20 mouse cellular contexts compared by ENCODE assay signal in genomic region chr11:61955136-61955535, GRCm38 (mm10). TPM values are rescaled to one million over a fixed set of nuclear protein-coding genes. Genes with fewer than 3 reads are reported as not detected.
A peak's percentile ranks its signal among the peaks of the same experiment; 100 is the strongest.
DNase-seq lines count a peak whose midpoint lies in the region; TF ChIP-seq lines count a peak whose summit lies in the region.
"Had no signal": no experiment of that assay in that cellular context is flagged by ENCODE, and none has a peak within 500 bp of the region (broad histone marks: within the 10 kb centered on the region; RNA-seq: fewer than 3 reads in every experiment).

No protein-coding gene starts in this region.

- peaks cover 3 to 15% of the 10 kb centered on the region in 2 experiments; a peak in 3 of 4 replicates for H3K4me1 ChIP-seq in CH12.LX (ENCODE audit: control insufficient read depth in 1 of 2, insufficient read depth in 2 of 2)
- peaks cover 3% of the 10 kb centered on the region; the same call in 1 of the 2 replicates for H3K4me1 ChIP-seq in kidney, adult 2 months (ENCODE audit: control insufficient read depth, insufficient read depth, low read length)
- H3K4me1 ChIP-seq: embryonic facial prominence, embryonic 13.5 days; midbrain, embryonic 12.5 days had no signal

- TF ChIP-seq RAD21 in CH12.LX (IDR thresholded peaks at IDR 0.05; ENCODE audit: low read depth, low read length), result no peak

- peaks cover 14% of the 10 kb centered on the region for H3K9me3 ChIP-seq in CH12.LX (replicated peaks; ENCODE audit: low read length)
- H3K9me3 ChIP-seq: embryonic facial prominence, embryonic 13.5 days; limb, embryonic 13.5 days; liver, embryonic 12.5 days; midbrain, embryonic 12.5 days had no signal

- no peak overlapping the region for H3K9ac ChIP-seq in CH12.LX (ENCODE audit: insufficient read depth, low read depth)
- H3K9ac ChIP-seq: embryonic facial prominence, embryonic 13.5 days; limb, embryonic 13.5 days; liver, embryonic 12.5 days; midbrain, embryonic 12.5 days had no signal

- dilution Hi-C loops in CH12.LX (cut with MboI; ENCODE audit: extremely low pct_ligation_motif_present, extremely low pct_unique_long_range_greater_than_20kb, low sequenced_read_pairs), result no loop called here

- WGBS in kidney, adult 2 months, result 31% methylated on average over 6 of the region's 6 CpGs

- no peak for TF ChIP-seq POLR2A in CH12.LX (IDR thresholded peaks at IDR 0.05; ENCODE audit: low read depth, low read length)
- no peak for TF ChIP-seq POLR2A in kidney, adult 2 months (IDR thresholded peaks at IDR 0.05; ENCODE audit: low read depth, low read length)

- no peak overlapping the region for H3K27ac ChIP-seq in CH12.LX (ENCODE audit: insufficient read depth, low read depth)
- H3K27ac ChIP-seq in kidney, adult 2 months (ENCODE audit: insufficient read depth, low read depth, low read length), result peak overlapping the region; percentile 62; the same call in 1 of the 2 replicates
- H3K27ac ChIP-seq: embryonic facial prominence, embryonic 13.5 days; limb, embryonic 13.5 days; liver, embryonic 12.5 days; midbrain, embryonic 12.5 days had no signal

- in situ Hi-C loops in CH12.LX (cut with MboI; ENCODE audit: low pct_ligation_motif_present, low pct_unique_long_range_greater_than_20kb, low sequenced_read_pairs), result loop anchor here (5.0 kb wide), 1 partner anchor 42 kb away; no protein-coding TSS in a partner anchor

- no peaks in the 10 kb centered on the region for H3K27me3 ChIP-seq in CH12.LX (replicated peaks)
- H3K27me3 ChIP-seq in kidney, adult 2 months (replicated peaks; ENCODE audit: control insufficient read depth, insufficient read depth, low read length), result no peaks in the 10 kb centered on the region; the same call in 1 of the 2 replicates

- H3K79me2 ChIP-seq in CH12.LX (replicated peaks; ENCODE audit: control insufficient read depth, extremely low read depth, insufficient read depth, poor library complexity, severe bottlenecking), result no peaks in the 10 kb centered on the region

- H3K4me3 ChIP-seq in CH12.LX (replicated peaks in 1 of 3; ENCODE audit: low read depth in 2 of 3, low read length in 2 of 3, poor library complexity in 1 of 3), result no peak overlapping the region
- no peak overlapping the region for H3K4me3 ChIP-seq in kidney, adult 2 months (ENCODE audit: insufficient read depth, low read depth, low read length)
- H3K4me3 ChIP-seq: embryonic facial prominence, embryonic 13.5 days; limb, embryonic 13.5 days; liver, embryonic 12.5 days; midbrain, embryonic 12.5 days had no signal

- 0 out of 2 replicates have a peak overlapping the region, but pooled peaks have one; percentile 21 for H3K4me2 ChIP-seq in CH12.LX (ENCODE audit: insufficient read depth, low read depth, poor library complexity, severe bottlenecking)
- H3K4me2 ChIP-seq: embryonic facial prominence, embryonic 13.5 days; heart, embryonic 11.5 days; limb, embryonic 13.5 days; liver, embryonic 12.5 days; midbrain, embryonic 12.5 days had no signal

- H3K36me3 ChIP-seq in CH12.LX (replicated peaks in 1 of 2; ENCODE audit: control insufficient read depth in 1 of 2, insufficient read depth in 1 of 2, low read length in 1 of 2), result no peaks in the 10 kb centered on the region
- no peaks in the 10 kb centered on the region for H3K36me3 ChIP-seq in kidney, adult 2 months (ENCODE audit: control insufficient read depth, insufficient read depth, low read length)
- H3K36me3 ChIP-seq: embryonic facial prominence, embryonic 13.5 days; limb, embryonic 13.5 days; liver, embryonic 12.5 days; midbrain, embryonic 12.5 days had no signal

- TF ChIP-seq CTCF in CH12.LX (conservative IDR thresholded peaks at IDR 0.05 in 1 of 2, IDR thresholded peaks at IDR 0.05 in 1 of 2; ENCODE audit: low read depth in 2 of 2, low read length in 2 of 2), result no peak
- no peak for TF ChIP-seq CTCF in kidney, adult 2 months (conservative IDR thresholded peaks at IDR 0.05; ENCODE audit: insufficient read depth, insufficient read length, low read depth, low read length)

- DNase-seq in cerebellum, adult 9-10 months, result peak; percentile 34
- DNase-seq in cerebellum, postnatal 14 days, result no peak
- DNase-seq in CH12.LX (ENCODE audit: extremely low read depth), result no peak
- DNase-seq in kidney, adult 2 months, result peak; percentile 65
- peak; percentile 54 for DNase-seq in kidney, postnatal 14 days
- no peak for DNase-seq in testis, postnatal 10 days (ENCODE audit: low spot score)
- DNase-seq in adrenal gland, adult 18-20 months (ENCODE audit: low spot score in 2 of 2), result no peak
- no peak for DNase-seq in natural killer cell, adult 2 months (ENCODE audit: low spot score in 2 of 2)
- DNase-seq: adrenal gland, postnatal 25 days; cerebellum, postnatal 25 days; embryo, embryonic 11 days; gastrocnemius, postnatal 10 days; lung, adult 2 months; lung, postnatal 14 days; right cerebral cortex, postnatal 14 days had no signal

- TF ChIP-seq EP300 in CH12.LX (IDR thresholded peaks at IDR 0.05; ENCODE audit: low read length), result no peak

TF ChIP-seq in CH12.LX, 34 proteins besides CTCF, POLR2A, EP300 and RAD21:
- TF ChIP-seq HCFC1 (IDR thresholded peaks at IDR 0.05; ENCODE audit: low read depth, low read length), result no peak
- no peak for TF ChIP-seq MYC (IDR thresholded peaks at IDR 0.05; ENCODE audit: low read depth, low read length)
- no peak for TF ChIP-seq POLR2AphosphoS2 (IDR thresholded peaks at IDR 0.05; ENCODE audit: low read depth, low read length)
- TF ChIP-seq SIN3A (IDR thresholded peaks at IDR 0.05; ENCODE audit: low read length), result no peak
- TF ChIP-seq BHLHE40 (IDR thresholded peaks at IDR 0.05; ENCODE audit: low read depth, low read length), result 0 out of 2 replicates have a peak, but pooled peaks have one; percentile 14

RNA-seq across cellular contexts. Expression of gene Specc1, which starts 1.4 kb away (rescaled TPM):
- 15.5 and 16.7 TPM in 2 replicates for total RNA-seq in CH12.LX (2012; rRNA removed)
- total RNA-seq in CH12.LX (2014; rRNA removed), result 7.3 and 7.6 TPM in 2 replicates
- 18.4 and 18.6 TPM in 2 replicates for polyA plus RNA-seq in CH12.LX (2012; ENCODE audit: insufficient read length, low read depth)
- polyA plus RNA-seq in kidney, adult 2 months (2012; rRNA removed), result 9.2 and 9.7 TPM in 2 replicates
- total RNA-seq in adrenal gland, adult 18-20 months (2021), result 1 to 10 TPM; 4.4 to 6.3 TPM

RNA-seq across cellular contexts. Expression of gene Akap10, which starts 25.1 kb away (rescaled TPM):
- total RNA-seq in CH12.LX (2012; rRNA removed) (24.1 and 25.6 TPM in 2 replicates), CH12.LX (2014; rRNA removed) (37.3 and 38.4 TPM in 2 replicates)
- polyA plus RNA-seq in CH12.LX (2012; ENCODE audit: insufficient read length, low read depth), result 23.7 and 25.3 TPM in 2 replicates
- 13.9 and 17.2 TPM in 2 replicates for polyA plus RNA-seq in kidney, adult 2 months (2012; rRNA removed)
- total RNA-seq in adrenal gland, adult 18-20 months (2021), result 10 to 100 TPM; 25.3 to 26.0 TPM

Comparison
In these comparisons a context has a peak if more than half of its experiments do, and no peak if none do; other contexts are left out.
1. DNase-seq: peak in cerebellum, adult 9-10 months (single experiment), kidney, adult 2 months (single experiment) and kidney, postnatal 14 days (single experiment); none in cerebellum, postnatal 14 days (0 of 2), CH12.LX (single experiment), testis, postnatal 10 days (single experiment), adrenal gland, adult 18-20 months (0 of 2) and natural killer cell, adult 2 months (0 of 2).